Mouse (Mus musculus): ENCODE measurements around the gene Xlr3c.
"Not testable (repeated sequence)": the region's sequence is repeated elsewhere in the genome, so short reads cannot be mapped to it uniquely, and the experiment has no call there.

DNA sequence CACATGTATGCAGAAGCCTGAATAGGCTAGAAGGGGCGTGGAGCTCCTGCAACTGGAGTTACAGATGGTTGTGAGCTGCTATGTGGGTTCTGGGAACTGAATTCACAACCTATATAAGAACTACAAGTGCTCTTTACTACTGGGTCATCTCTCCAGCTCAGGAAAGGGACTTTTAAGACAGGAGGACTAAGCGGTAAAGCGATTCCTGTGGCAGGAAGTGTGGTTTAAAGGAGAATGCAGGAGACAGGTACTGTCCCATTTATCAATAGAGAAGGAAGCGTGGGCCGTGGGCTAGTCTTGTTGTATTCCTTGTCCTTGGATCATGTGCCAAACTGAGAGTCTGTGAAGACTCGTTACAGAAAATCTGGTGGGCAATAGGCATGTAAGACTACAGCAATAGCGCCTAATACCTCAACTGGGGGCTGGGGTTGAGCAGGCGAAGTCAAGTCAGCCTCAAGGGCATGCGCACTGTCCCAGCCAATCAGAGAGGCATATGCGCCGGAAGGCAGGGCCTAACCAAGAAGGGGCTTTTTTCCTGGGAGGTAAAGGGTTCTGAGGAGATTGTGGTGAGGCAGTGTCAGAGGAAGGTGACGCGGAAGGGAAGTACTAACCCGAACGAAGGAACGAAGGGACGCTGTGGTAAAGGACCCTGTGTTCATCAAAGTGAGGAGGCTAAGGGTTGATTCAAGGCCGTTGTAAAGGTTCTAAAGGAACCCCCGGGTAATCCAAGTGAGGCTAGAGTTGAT is 51.2 kb downstream of the Xlr3c start, which contains the start of gene Xlr4b:
- not testable (repeated sequence) for TF ChIP-seq CTCF (IDR thresholded peaks at IDR 0.05; ENCODE audit: low read depth, low read length); POLR2A (IDR thresholded peaks at IDR 0.05; ENCODE audit: extremely low read depth, insufficient read depth, low read length)

Measured in liver, adult 2 months (tissue).